Mouse (Mus musculus): ENCODE measurements around the gene Acp4. TPM values are rescaled to one million over a fixed set of nuclear protein-coding genes. Genes with fewer than 3 reads are reported as not detected.
"Not testable (repeated sequence)": the region's sequence is repeated elsewhere in the genome, so short reads cannot be mapped to it uniquely, and the experiment has no call there.

The Acp4 gene
- polyA plus RNA-seq, 1 experiment from 2014 or later: not detected

DNA sequence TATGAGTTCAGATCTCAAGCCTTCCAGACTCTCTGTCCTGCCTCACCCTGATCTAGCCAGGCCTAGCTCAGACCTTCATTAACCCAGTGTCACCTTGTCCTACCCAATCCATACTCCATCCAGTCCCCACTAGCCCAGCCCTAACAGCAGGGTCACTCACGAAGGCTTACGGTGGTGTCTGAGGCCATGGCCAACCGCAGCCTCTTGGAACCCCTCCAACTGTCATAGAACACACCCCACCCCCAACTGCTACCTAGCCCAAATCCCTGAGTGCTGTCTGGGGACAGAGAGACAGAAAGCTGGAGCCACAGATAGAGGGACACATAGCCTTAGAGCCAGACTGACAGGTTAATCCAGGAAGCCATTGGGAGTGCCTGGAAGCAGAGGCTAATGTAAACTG, 21.3 kb downstream of the Acp4 start, which contains the start of gene Gm36864:
Gene Gm36864 (plus strand): TSS at position 269 of the 400 bp plus-strand sequence.
- Histone ChIP-seq H3K9me3 (ENCODE audit: low read length) (no peaks in the 10 kb centered on the region), H3K4me3 (ENCODE audit: low read depth, low read length) (no peak within 1 kb of the TSS), H3K27ac (ENCODE audit: low read length) (no peak within 1 kb of the TSS), H3K9ac (replicated peaks; ENCODE audit: low read depth) (no peak within 1 kb of the TSS), H3K4me1 (ENCODE audit: insufficient read depth, low read depth, low read length) (no peaks in the 10 kb centered on the region), H3K27me3 (replicated peaks; ENCODE audit: insufficient read depth, low read length) (no peaks in the 10 kb centered on the region), H3K36me3 (ENCODE audit: insufficient read depth, low read length) (no peaks in the 10 kb centered on the region), H3K4me2 (replicated peaks; ENCODE audit: low read depth, low read length) (no peak within 1 kb of the TSS)
- DNase-seq (ENCODE audit: low spot score) (no peak), ATAC-seq (no peak)
- no peak for TF ChIP-seq CTCF (IDR thresholded peaks at IDR 0.05)
- TF ChIP-seq EP300 (IDR thresholded peaks at IDR 0.05): no peak
- 75% methylated on average over 3 of the region's 3 CpGs for WGBS

DNA sequence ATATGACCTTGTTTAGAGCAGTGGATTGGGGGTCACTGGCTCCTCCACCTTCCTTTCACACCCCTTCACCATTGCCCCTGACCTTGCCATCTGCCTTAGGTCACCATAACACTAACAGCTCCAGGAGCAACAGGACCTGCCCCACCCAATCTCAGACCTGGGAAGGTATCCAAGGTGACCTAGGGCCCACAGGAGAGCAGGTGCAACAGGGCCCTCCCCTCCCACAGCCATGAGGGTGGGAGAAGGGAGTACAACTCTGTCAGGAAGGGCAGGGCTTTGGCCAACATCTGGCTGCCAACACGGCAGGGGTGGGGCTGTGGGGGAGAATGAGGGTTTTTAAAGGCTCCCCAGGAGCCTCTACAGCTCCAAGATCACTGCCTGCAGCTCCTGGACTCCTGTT, 32.1 kb downstream of the Acp4 start, which contains the start of gene Klk1:
Gene Klk1 (plus strand): TSS at position 285 of the 400 bp plus-strand sequence.
- Histone ChIP-seq H3K36me3 (ENCODE audit: insufficient read depth, low read length) (no peaks in the 10 kb centered on the region), H3K9me3 (ENCODE audit: low read length) (no peaks in the 10 kb centered on the region), H3K4me1 (ENCODE audit: insufficient read depth, low read depth, low read length) (no peaks in the 10 kb centered on the region), H3K9ac (replicated peaks; ENCODE audit: low read depth) (no peak within 1 kb of the TSS), H3K4me3 (ENCODE audit: low read depth, low read length) (no peak within 1 kb of the TSS), H3K4me2 (replicated peaks; ENCODE audit: low read depth, low read length) (no peak within 1 kb of the TSS), H3K27ac (ENCODE audit: low read length) (no peak within 1 kb of the TSS), H3K27me3 (replicated peaks; ENCODE audit: insufficient read depth, low read length) (no peaks in the 10 kb centered on the region)
- TF ChIP-seq CTCF (IDR thresholded peaks at IDR 0.05) (no peak), EP300 (IDR thresholded peaks at IDR 0.05) (no peak)
- WGBS: 40% methylated on average over 1 of the region's 1 CpGs
- DNase-seq (ENCODE audit: low spot score) (no peak), ATAC-seq (no peak)

- not testable (repeated sequence) for H3K36me3 ChIP-seq (ENCODE audit: insufficient read depth, low read length); H3K27me3 ChIP-seq (replicated peaks; ENCODE audit: insufficient read depth, low read length); ATAC-seq; H3K4me1 ChIP-seq (ENCODE audit: insufficient read depth, low read depth, low read length); H3K4me3 ChIP-seq (ENCODE audit: low read depth, low read length); H3K9ac ChIP-seq (replicated peaks; ENCODE audit: low read depth); H3K9me3 ChIP-seq (ENCODE audit: low read length); H3K27ac ChIP-seq (ENCODE audit: low read length); H3K4me2 ChIP-seq (replicated peaks; ENCODE audit: low read depth, low read length); DNase-seq (ENCODE audit: low spot score)
- WGBS: 53% methylated on average over 6 of the region's 6 CpGs
These were observed 34.8 kb downstream of the Acp4 start for GRCm38 (mm10) chr7:44222335-44222734.

DNA sequence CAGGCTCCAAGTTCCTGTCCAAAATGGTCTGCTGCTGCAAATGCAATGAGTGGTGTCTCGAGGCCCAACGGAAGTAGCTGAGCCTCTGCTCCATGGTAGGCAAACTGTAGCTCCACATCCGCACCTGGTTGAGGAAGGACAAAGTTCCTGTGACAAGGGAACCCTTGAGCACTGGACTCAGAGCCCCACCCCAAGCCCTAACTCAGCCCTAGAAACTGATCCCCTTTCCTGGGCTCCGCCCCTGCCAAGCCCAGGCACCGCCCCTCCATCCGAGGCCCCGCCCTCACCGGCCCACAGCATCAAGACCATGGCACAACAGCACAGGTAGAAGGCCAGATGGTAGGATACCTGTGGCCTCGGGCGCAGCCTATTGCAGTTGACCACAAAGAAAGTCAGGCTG, 35.6 kb downstream of the Acp4 start:
- H3K4me3 ChIP-seq (ENCODE audit: low read depth, low read length); H3K27ac ChIP-seq (ENCODE audit: low read length); H3K4me1 ChIP-seq (ENCODE audit: insufficient read depth, low read depth, low read length); H3K9me3 ChIP-seq (ENCODE audit: low read length); DNase-seq (ENCODE audit: low spot score); H3K9ac ChIP-seq (replicated peaks; ENCODE audit: low read depth); H3K36me3 ChIP-seq (ENCODE audit: insufficient read depth, low read length); ATAC-seq; H3K27me3 ChIP-seq (replicated peaks; ENCODE audit: insufficient read depth, low read length); H3K4me2 ChIP-seq (replicated peaks; ENCODE audit: low read depth, low read length): not testable (repeated sequence)
- 56% methylated on average over 8 of the region's 10 CpGs for WGBS

DNA sequence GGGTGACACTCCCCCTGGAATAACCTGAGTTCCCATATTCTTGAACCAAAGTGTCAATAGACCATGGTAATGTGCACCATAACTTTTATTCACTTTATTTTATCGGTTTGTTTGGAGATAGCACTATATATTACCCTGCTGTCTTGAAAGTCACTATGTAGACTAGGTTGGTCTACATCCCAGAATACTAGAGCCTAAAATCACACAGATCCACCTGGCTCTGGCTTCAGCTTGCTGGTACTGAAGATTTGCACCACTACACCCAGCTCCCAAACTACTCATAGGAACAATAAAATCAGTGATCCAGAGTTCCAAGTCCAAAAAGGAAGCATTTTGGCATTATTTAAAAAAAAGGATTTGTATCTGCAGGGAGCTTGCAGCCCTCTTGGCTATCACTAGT, 41.5 kb downstream of the Acp4 start, which contains the start of gene Klk1b5:
Gene Klk1b5 (plus strand): TSS at position 301 of the 400 bp plus-strand sequence.
- Histone ChIP-seq H3K27ac (ENCODE audit: low read length) (no peak within 1 kb of the TSS), H3K9ac (replicated peaks; ENCODE audit: low read depth) (no peak within 1 kb of the TSS), H3K9me3 (ENCODE audit: low read length) (no peaks in the 10 kb centered on the region), H3K36me3 (ENCODE audit: insufficient read depth, low read length) (no peaks in the 10 kb centered on the region), H3K4me3 (ENCODE audit: low read depth, low read length) (no peak within 1 kb of the TSS), H3K4me1 (ENCODE audit: insufficient read depth, low read depth, low read length) (no peaks in the 10 kb centered on the region), H3K4me2 (replicated peaks; ENCODE audit: low read depth, low read length) (no peak within 1 kb of the TSS), H3K27me3 (replicated peaks; ENCODE audit: insufficient read depth, low read length) (no peaks in the 10 kb centered on the region)
- 76% methylated on average over 1 of the region's 1 CpGs for WGBS
- DNase-seq (ENCODE audit: low spot score) (no peak), ATAC-seq (no peak)
- no peak for TF ChIP-seq CTCF (IDR thresholded peaks at IDR 0.05)
- no peak for TF ChIP-seq EP300 (IDR thresholded peaks at IDR 0.05)

DNA sequence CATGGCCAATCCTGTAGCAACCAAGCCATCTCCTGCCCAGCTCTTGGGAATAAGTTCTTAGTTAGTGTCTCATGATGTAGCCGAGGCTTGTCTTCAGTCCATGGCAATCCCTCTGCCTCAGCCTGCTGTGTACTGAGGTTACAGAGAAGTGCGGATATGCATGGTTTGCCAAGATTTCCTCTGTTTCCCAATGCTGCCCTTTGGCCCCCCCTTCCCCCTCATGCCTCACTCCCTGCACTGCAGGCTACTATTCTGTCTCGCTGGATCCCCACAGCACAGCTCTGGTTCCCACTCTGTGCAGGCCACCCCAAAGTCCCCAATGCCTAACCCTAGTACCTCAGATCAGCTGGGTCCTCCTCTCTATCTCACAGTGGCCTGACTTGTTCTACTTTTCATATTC, 48.9 kb downstream of the Acp4 start:
- H3K36me3 ChIP-seq (ENCODE audit: insufficient read depth, low read length): no peaks in the 10 kb centered on the region
- no peaks in the 10 kb centered on the region for H3K4me1 ChIP-seq (ENCODE audit: insufficient read depth, low read depth, low read length)
- no peak for ATAC-seq
- WGBS: 80% methylated on average over 3 of the region's 3 CpGs
- no peak overlapping the region for H3K4me3 ChIP-seq (ENCODE audit: low read depth, low read length)
- TF ChIP-seq CTCF (IDR thresholded peaks at IDR 0.05): no peak
- TF ChIP-seq EP300 (IDR thresholded peaks at IDR 0.05): no peak
- no peak overlapping the region for H3K4me2 ChIP-seq (replicated peaks; ENCODE audit: low read depth, low read length)
- no peak for DNase-seq (ENCODE audit: low spot score)
- no peak overlapping the region for H3K9ac ChIP-seq (replicated peaks; ENCODE audit: low read depth)
- H3K27ac ChIP-seq (ENCODE audit: low read length): no peak overlapping the region
- no peaks in the 10 kb centered on the region for H3K27me3 ChIP-seq (replicated peaks; ENCODE audit: insufficient read depth, low read length)
- no peaks in the 10 kb centered on the region for H3K9me3 ChIP-seq (ENCODE audit: low read length)

- H3K4me2 ChIP-seq (replicated peaks; ENCODE audit: low read depth, low read length); H3K4me3 ChIP-seq (ENCODE audit: low read depth, low read length); DNase-seq (ENCODE audit: low spot score); ATAC-seq; H3K9me3 ChIP-seq (ENCODE audit: low read length); H3K27ac ChIP-seq (ENCODE audit: low read length); H3K9ac ChIP-seq (replicated peaks; ENCODE audit: low read depth); H3K36me3 ChIP-seq (ENCODE audit: insufficient read depth, low read length); H3K27me3 ChIP-seq (replicated peaks; ENCODE audit: insufficient read depth, low read length); H3K4me1 ChIP-seq (ENCODE audit: insufficient read depth, low read depth, low read length): not testable (repeated sequence)
- WGBS: 16% methylated on average over 3 of the region's 3 CpGs
These were observed 50.0 kb downstream of the Acp4 start, which contains the start of gene Klk1b4 for GRCm38 (mm10) chr7:44207135-44207534. Gene Klk1b4 (plus strand): TSS chr7:44207435.

Other genes starting within 250 kb of the Acp4 start
- gene Klk1b26, start 245.2 kb downstream of the Acp4 start, polyA plus RNA-seq (2015; fragmentation: Nextera tagmentation; extraction: Ambion mirVana): not detected in 2 replicates
- gene Klk1b27, start 205.1 kb downstream of the Acp4 start, polyA plus RNA-seq (2015; fragmentation: Nextera tagmentation; extraction: Ambion mirVana): not detected in 2 replicates
- not detected in 2 replicates for gene Klk1b21, start 155.1 kb downstream of the Acp4 start, polyA plus RNA-seq (2015; fragmentation: Nextera tagmentation; extraction: Ambion mirVana)
- not detected in 2 replicates for gene Klk1b22, start 144.7 kb downstream of the Acp4 start, polyA plus RNA-seq (2015; fragmentation: Nextera tagmentation; extraction: Ambion mirVana)
- not detected in 2 replicates for gene Klk1b16, start 120.6 kb downstream of the Acp4 start, polyA plus RNA-seq (2015; fragmentation: Nextera tagmentation; extraction: Ambion mirVana)
- gene Klk1b24, start 69.1 kb downstream of the Acp4 start, polyA plus RNA-seq (2015; fragmentation: Nextera tagmentation; extraction: Ambion mirVana): not detected in 2 replicates
- not detected in 2 replicates for gene Klk1b3, start 59.2 kb downstream of the Acp4 start, polyA plus RNA-seq (2015; fragmentation: Nextera tagmentation; extraction: Ambion mirVana)
- not detected in 2 replicates for gene Klk1b4, start 49.9 kb downstream of the Acp4 start, polyA plus RNA-seq (2015; fragmentation: Nextera tagmentation; extraction: Ambion mirVana)
- not detected in 2 replicates for gene Klk1b5, start 41.4 kb downstream of the Acp4 start, polyA plus RNA-seq (2015; fragmentation: Nextera tagmentation; extraction: Ambion mirVana)
- not detected in 2 replicates for gene Klk1, start 32.0 kb downstream of the Acp4 start, polyA plus RNA-seq (2015; fragmentation: Nextera tagmentation; extraction: Ambion mirVana)
- gene Gm36864, start 21.2 kb downstream of the Acp4 start, polyA plus RNA-seq (2015; fragmentation: Nextera tagmentation; extraction: Ambion mirVana): not detected in 2 replicates
- gene 1700028J19Rik, start 10.7 kb downstream of the Acp4 start, polyA plus RNA-seq (2015; fragmentation: Nextera tagmentation; extraction: Ambion mirVana): 0.77 and 1.0 TPM in 2 replicates
- gene 2410002F23Rik, start 10.7 kb downstream of the Acp4 start, polyA plus RNA-seq (2015; fragmentation: Nextera tagmentation; extraction: Ambion mirVana): 45.2 and 51.3 TPM in 2 replicates
- not detected in 2 replicates for gene Gm15517, start 4.1 kb upstream of the Acp4 start, polyA plus RNA-seq (2015; fragmentation: Nextera tagmentation; extraction: Ambion mirVana)
- 2.1 and 2.5 TPM in 2 replicates for gene Clec11a, start 49.5 kb upstream of the Acp4 start, polyA plus RNA-seq (2015; fragmentation: Nextera tagmentation; extraction: Ambion mirVana)
- 0.23 and 0.27 TPM in 2 replicates for gene Shank1, start 52.9 kb upstream of the Acp4 start, polyA plus RNA-seq (2015; fragmentation: Nextera tagmentation; extraction: Ambion mirVana)
- 0.85 and 1.4 TPM in 2 replicates for gene Syt3, start 126.7 kb upstream of the Acp4 start, polyA plus RNA-seq (2015; fragmentation: Nextera tagmentation; extraction: Ambion mirVana)
- gene 1700008O03Rik, start 128.4 kb upstream of the Acp4 start, polyA plus RNA-seq (2015; fragmentation: Nextera tagmentation; extraction: Ambion mirVana): 0.87 and 1.2 TPM in 2 replicates
- gene Lrrc4b, start 171.6 kb upstream of the Acp4 start, polyA plus RNA-seq (2015; fragmentation: Nextera tagmentation; extraction: Ambion mirVana): 0.51 and 0.76 TPM in 2 replicates
- gene Aspdh, start 208.0 kb upstream of the Acp4 start, polyA plus RNA-seq (2015; fragmentation: Nextera tagmentation; extraction: Ambion mirVana): not detected in 2 replicates
- 93.7 and 110 TPM in 2 replicates for gene Josd2, start 210.6 kb upstream of the Acp4 start, polyA plus RNA-seq (2015; fragmentation: Nextera tagmentation; extraction: Ambion mirVana)
- gene Emc10, start 239.2 kb upstream of the Acp4 start, polyA plus RNA-seq (2015; fragmentation: Nextera tagmentation; extraction: Ambion mirVana): 59.3 and 69.2 TPM in 2 replicates
- 11.4 and 12.0 TPM in 2 replicates for gene Fam71e1, start 239.2 kb upstream of the Acp4 start, polyA plus RNA-seq (2015; fragmentation: Nextera tagmentation; extraction: Ambion mirVana)